Mouse (Mus musculus): Measurements from ENCODE around the gene Tbkbp1.

GRCm38 (mm10) chr11:97148591-97148990 is 2.7 kb downstream of the Tbkbp1 start:
- TF ChIP-seq USF1 (IDR thresholded peaks at IDR 0.05; ENCODE audit: low read depth) (no peak), POLR2A (IDR thresholded peaks at IDR 0.05; ENCODE audit: insufficient read length, low read depth) (no peak), MYOD1 (IDR thresholded peaks at IDR 0.05; ENCODE audit: control insufficient read depth in 1 of 3, insufficient read length in 2 of 3, low read depth in 2 of 3) (no peak), MYOG (IDR thresholded peaks at IDR 0.05; ENCODE audit: control insufficient read depth in 1 of 3, insufficient read depth in 1 of 3, insufficient read length in 2 of 3, low read depth in 2 of 3) (no peak), TCF12 (IDR thresholded peaks at IDR 0.05; ENCODE audit: insufficient read depth, poor library complexity, severe bottlenecking) (no peak), MAX (IDR thresholded peaks at IDR 0.05; ENCODE audit: low read depth) (no peak)

Measured in myocyte (in vitro differentiated cells).